Mouse (Mus musculus): ENCODE data around the gene Ice1. TPM values are rescaled to one million over a fixed set of nuclear protein-coding genes. Genes with fewer than 3 reads are reported as not detected.

Gene Ice1
- total and polyA plus RNA-seq, 3 experiments, result 33.5 to 40.1 (median 37.6) TPM

GRCm38 (mm10) chr13:70625665-70626064 lies 11.8 kb downstream of the Ice1 start:
- Histone ChIP-seq H3K79me2 (ENCODE audit: control insufficient read depth, insufficient read depth, low read length, poor library complexity) (peaks cover 32% of the 10 kb centered on the region), H3K4me3 (ENCODE audit: control insufficient read depth in 1 of 2, insufficient read depth in 1 of 2, low read depth in 2 of 2, low read length in 2 of 2) (no peak overlapping the region), H3K9me3 (replicated peaks; ENCODE audit: insufficient read depth, low read length) (no peaks in the 10 kb centered on the region), H3K27me3 (ENCODE audit: control insufficient read depth in 1 of 2, insufficient read depth in 2 of 2, low read length in 2 of 2) (no peaks in the 10 kb centered on the region), H3K27ac (ENCODE audit: control insufficient read depth, low read depth, low read length) (no peak overlapping the region), H3K9ac (ENCODE audit: control insufficient read depth, low read depth, low read length, poor library complexity, severe bottlenecking) (no peak overlapping the region), H3K36me3 (ENCODE audit: control insufficient read depth in 1 of 2, insufficient read depth in 2 of 2, low read length in 2 of 2) (peaks cover 2 to 5% of the 10 kb centered on the region in 2 experiments), H3K4me1 (ENCODE audit: control insufficient read depth in 1 of 2, insufficient read depth in 2 of 2, low read length in 2 of 2) (no peaks in the 10 kb centered on the region; a peak in 1 of 4 replicates)
- TF ChIP-seq UBTF (IDR thresholded peaks at IDR 0.05; ENCODE audit: borderline replicate concordance, insufficient read depth, low read depth, low read length) (no peak), TAL1 (IDR thresholded peaks at IDR 0.05; ENCODE audit: low read length) (peak; percentile 7; the same call in 1 of the 2 replicates)
- DNase-seq (ENCODE audit: low read depth, low spot score), result no peak

GRCm38 (mm10) chr13:70624445-70624844 lies 13.0 kb downstream of the Ice1 start:
- peaks cover 2 to 5% of the 10 kb centered on the region in 2 experiments for H3K36me3 ChIP-seq (ENCODE audit: control insufficient read depth in 1 of 2, insufficient read depth in 2 of 2, low read length in 2 of 2)
- no peaks in the 10 kb centered on the region; a peak in 1 of 4 replicates for H3K4me1 ChIP-seq (ENCODE audit: control insufficient read depth in 1 of 2, insufficient read depth in 2 of 2, low read length in 2 of 2)
- DNase-seq (ENCODE audit: low read depth, low spot score), result no peak
- no peak overlapping the region for H3K9ac ChIP-seq (ENCODE audit: control insufficient read depth, low read depth, low read length, poor library complexity, severe bottlenecking)
- TF ChIP-seq UBTF (IDR thresholded peaks at IDR 0.05; ENCODE audit: borderline replicate concordance, insufficient read depth, low read depth, low read length), result no peak
- no peak for TF ChIP-seq ZC3H11A (IDR thresholded peaks at IDR 0.05; ENCODE audit: low read depth, low read length)
- no peak for TF ChIP-seq JUND (IDR thresholded peaks at IDR 0.05; ENCODE audit: low read depth, low read length)
- no peak for TF ChIP-seq GATA1 (IDR thresholded peaks at IDR 0.05; ENCODE audit: low read depth, low read length)
- H3K79me2 ChIP-seq (ENCODE audit: control insufficient read depth, insufficient read depth, low read length, poor library complexity), result peaks cover 29% of the 10 kb centered on the region
- no peaks in the 10 kb centered on the region for H3K27me3 ChIP-seq (ENCODE audit: control insufficient read depth in 1 of 2, insufficient read depth in 2 of 2, low read length in 2 of 2)
- no peak overlapping the region for H3K27ac ChIP-seq (ENCODE audit: control insufficient read depth, low read depth, low read length)
- H3K9me3 ChIP-seq (replicated peaks; ENCODE audit: insufficient read depth, low read length), result no peaks in the 10 kb centered on the region
- no peak overlapping the region for H3K4me3 ChIP-seq (ENCODE audit: control insufficient read depth in 1 of 2, insufficient read depth in 1 of 2, low read depth in 2 of 2, low read length in 2 of 2)

GRCm38 (mm10) chr13:70622461-70623057 lies 14.9 kb downstream of the Ice1 start:
- Histone ChIP-seq H3K9me3 (replicated peaks; ENCODE audit: insufficient read depth, low read length) (no peaks in the 10 kb centered on the region), H3K36me3 (ENCODE audit: control insufficient read depth in 1 of 2, insufficient read depth in 2 of 2, low read length in 2 of 2) (peaks cover 2 to 10% of the 10 kb centered on the region in 2 experiments)

More at GRCm38 (mm10) chr13:70622461-70623057, 14.9 kb downstream of the Ice1 start:
- H3K27ac ChIP-seq (ENCODE audit: control insufficient read depth, low read depth, low read length), result no peak overlapping the region
- peaks cover 29% of the 10 kb centered on the region for H3K79me2 ChIP-seq (ENCODE audit: control insufficient read depth, insufficient read depth, low read length, poor library complexity)
- TF ChIP-seq TAL1 (IDR thresholded peaks at IDR 0.05; ENCODE audit: low read length) (no peak), GATA1 (IDR thresholded peaks at IDR 0.05; ENCODE audit: low read depth, low read length) (no peak), RCOR1 (IDR thresholded peaks at IDR 0.05; ENCODE audit: low read depth, low read length) (no peak), MYC (IDR thresholded peaks at IDR 0.05; ENCODE audit: low read depth, low read length) (no peak), KAT2A (conservative IDR thresholded peaks at IDR 0.05; ENCODE audit: low read depth, low read length) (no peak), MYB (IDR thresholded peaks at IDR 0.05; ENCODE audit: low read depth, low read length) (no peak), BHLHE40 (IDR thresholded peaks at IDR 0.05; ENCODE audit: borderline replicate concordance, low read depth, low read length) (no peak), POLR2AphosphoS2 (IDR thresholded peaks at IDR 0.05; ENCODE audit: low read length) (no peak), EP300 (IDR thresholded peaks at IDR 0.05; ENCODE audit: low read depth in 1 of 2, low read length in 2 of 2) (no peak), MEF2A (IDR thresholded peaks at IDR 0.05; ENCODE audit: extremely low read depth, insufficient replicate concordance, low read depth, low read length, poor library complexity, severe bottlenecking) (no peak), ZNF384 (IDR thresholded peaks at IDR 0.05; ENCODE audit: low read depth, low read length) (no peak), POLR2A (IDR thresholded peaks at IDR 0.05; ENCODE audit: control insufficient read depth in 1 of 2, insufficient read depth in 1 of 2, low read depth in 1 of 2, low read length in 2 of 2, poor library complexity in 1 of 2) (no peak), CHD1 (IDR thresholded peaks at IDR 0.05; ENCODE audit: low read depth, low read length) (no peak), SIN3A (IDR thresholded peaks at IDR 0.05; ENCODE audit: low read length) (no peak), ZC3H11A (IDR thresholded peaks at IDR 0.05; ENCODE audit: low read depth, low read length) (no peak), ETS1 (IDR thresholded peaks at IDR 0.05; ENCODE audit: low read depth, low read length) (no peak), USF1 (IDR thresholded peaks at IDR 0.05; ENCODE audit: low read depth, low read length) (no peak)
- no peak overlapping the region for H3K9ac ChIP-seq (ENCODE audit: control insufficient read depth, low read depth, low read length, poor library complexity, severe bottlenecking)
- H3K4me3 ChIP-seq (ENCODE audit: control insufficient read depth in 1 of 2, insufficient read depth in 1 of 2, low read depth in 2 of 2, low read length in 2 of 2), result no peak overlapping the region
- no peaks in the 10 kb centered on the region; a peak in 1 of 4 replicates for H3K4me1 ChIP-seq (ENCODE audit: control insufficient read depth in 1 of 2, insufficient read depth in 2 of 2, low read length in 2 of 2)
- H3K27me3 ChIP-seq (ENCODE audit: control insufficient read depth in 1 of 2, insufficient read depth in 2 of 2, low read length in 2 of 2), result no peaks in the 10 kb centered on the region
- DNase-seq (ENCODE audit: low read depth, low spot score), result no peak

Measured in MEL (cell line).